ENCODE assay signal across 8 mouse cellular contexts in genomic region chr7:110816037-110816436, GRCm38 (mm10). TPM values are rescaled to one million over a fixed set of nuclear protein-coding genes. Genes with fewer than 3 reads are reported as not detected.
DNase-seq lines count a peak whose midpoint lies in the region; ATAC-seq and TF ChIP-seq lines count a peak whose summit lies in the region.

No protein-coding gene starts in this region.

- no peak for TF ChIP-seq EP300 in ES-Bruce4 (IDR thresholded peaks at IDR 0.05; ENCODE audit: insufficient read depth, low read depth, low read length)

- no peak for TF ChIP-seq POLR2A in ES-Bruce4 (IDR thresholded peaks at IDR 0.05; ENCODE audit: insufficient read depth, low read length)

- no peaks in the 10 kb centered on the region for H3K4me1 ChIP-seq in ES-Bruce4 (ENCODE audit: control insufficient read depth, insufficient read depth, low read length)
- peaks cover 1% of the 10 kb centered on the region for H3K4me1 ChIP-seq in limb, embryonic 12.5 days (replicated peaks)

- ATAC-seq in limb, embryonic 12.5 days (ENCODE audit: insufficient number of reproducible peaks, insufficient read depth, low FRiP score, low TSS enrichment, low read depth), result 0 out of 2 replicates have a peak, but pooled peaks have one; percentile 26

- peaks cover 4% of the 10 kb centered on the region; the same call in 1 of the 2 replicates for H3K36me3 ChIP-seq in ES-Bruce4 (ENCODE audit: control insufficient read depth, insufficient read depth, low read length, poor library complexity, severe bottlenecking)
- H3K36me3 ChIP-seq in limb, embryonic 12.5 days, result 0 out of 2 replicates have a peak, but pooled peaks cover 9% of the 10 kb centered on the region

- H3K27ac ChIP-seq in ES-Bruce4 (ENCODE audit: insufficient read depth, low read length), result no peak overlapping the region
- no peak overlapping the region for H3K27ac ChIP-seq in limb, embryonic 12.5 days

- H3K9ac ChIP-seq in ES-Bruce4 (ENCODE audit: low read depth, poor library complexity, severe bottlenecking), result no peak overlapping the region
- H3K9ac ChIP-seq in limb, embryonic 12.5 days (replicated peaks), result no peak overlapping the region

- peak; percentile 78 for DNase-seq in layer of hippocampus, adult 11-12 months (ENCODE audit: low spot score)
- no peak for DNase-seq in layer of hippocampus, adult 9-11 months
- peak; percentile 61 for DNase-seq in adrenal gland, postnatal 14 days
- DNase-seq in fibroblast of lung, adult 2 months (ENCODE audit: low read depth), result peak; percentile 35
- DNase-seq in retina, adult 2 months (ENCODE audit: low read depth, low spot score), result peak; percentile 40
- DNase-seq in right cerebral cortex, postnatal 10 days (ENCODE audit: low spot score in 2 of 2), result no peak

- no peaks in the 10 kb centered on the region for H3K9me3 ChIP-seq in ES-Bruce4 (replicated peaks; ENCODE audit: control insufficient read depth, insufficient read depth, low read length, poor library complexity, severe bottlenecking)
- H3K9me3 ChIP-seq in limb, embryonic 12.5 days, result no peaks in the 10 kb centered on the region

- H3K27me3 ChIP-seq in ES-Bruce4 (ENCODE audit: control insufficient read depth, insufficient read depth, low read length, poor library complexity, severe bottlenecking), result no peaks in the 10 kb centered on the region
- no peaks in the 10 kb centered on the region for H3K27me3 ChIP-seq in limb, embryonic 12.5 days

- 48% methylated on average over 5 of the region's 5 CpGs for WGBS in limb, embryonic 12.5 days

- H3K4me2 ChIP-seq in limb, embryonic 12.5 days, result no peak overlapping the region

- peak; percentile 2 for TF ChIP-seq CTCF in ES-Bruce4 (IDR thresholded peaks at IDR 0.05; ENCODE audit: low read depth, low read length)

- no peak overlapping the region for H3K4me3 ChIP-seq in ES-Bruce4 (ENCODE audit: low read depth, low read length)
- no peak overlapping the region for H3K4me3 ChIP-seq in limb, embryonic 12.5 days (replicated peaks)

RNA-seq across cellular contexts. Expression of gene Rnf141, which starts 28.2 kb away (rescaled TPM):
- 35.6 and 43.0 TPM in 2 replicates for polyA plus RNA-seq in ES-Bruce4 (2011; ENCODE audit: insufficient read depth, insufficient read length, low read depth, missing spikeins)
- total RNA-seq in adrenal gland, postnatal 14 days (2021), result 38.8 and 46.1 TPM in 2 replicates
- polyA plus RNA-seq in limb, embryonic 12.5 days (2016; fragmentation: Nextera tagmentation; extraction: Ambion mirVana), result 17.6 and 20.5 TPM in 2 replicates

RNA-seq across cellular contexts. Expression of gene Lyve1, which starts 47.0 kb away (rescaled TPM):
- not detected in 2 replicates for polyA plus RNA-seq in ES-Bruce4 (2011; ENCODE audit: insufficient read depth, insufficient read length, low read depth, missing spikeins)
- total RNA-seq in adrenal gland, postnatal 14 days (2021), result 13.2 and 18.8 TPM in 2 replicates
- 0.14 and 1.1 TPM in 2 replicates for polyA plus RNA-seq in limb, embryonic 12.5 days (2016; fragmentation: Nextera tagmentation; extraction: Ambion mirVana)

RNA-seq across cellular contexts. Expression of gene Ampd3, which starts 48.0 kb away (rescaled TPM):
- polyA plus RNA-seq in ES-Bruce4 (2011; ENCODE audit: insufficient read depth, insufficient read length, low read depth, missing spikeins), result 2.4 and 3.1 TPM in 2 replicates
- 22.9 and 32.8 TPM in 2 replicates for total RNA-seq in adrenal gland, postnatal 14 days (2021)
- polyA plus RNA-seq in limb, embryonic 12.5 days (2016; fragmentation: Nextera tagmentation; extraction: Ambion mirVana), result 1.4 and 2.4 TPM in 2 replicates

Comparison
In these comparisons a context has a peak if more than half of its experiments do, and no peak if none do; other contexts are left out.
1. DNase-seq: peak in layer of hippocampus, adult 11-12 months (single experiment), adrenal gland, postnatal 14 days (single experiment), fibroblast of lung, adult 2 months (single experiment) and retina, adult 2 months (single experiment); none in layer of hippocampus, adult 9-11 months (single experiment) and right cerebral cortex, postnatal 10 days (0 of 2).